Mouse (Mus musculus): ENCODE data around the gene Gm3424. TPM values are rescaled to one million over a fixed set of nuclear protein-coding genes. Genes with fewer than 3 reads are reported as not detected.

Gm3424 gene
- polyA plus RNA-seq (2015; fragmentation: Illumina TruSeq; extraction: RNeasy Lipid Tissue Mini Kit (QIAGEN cat#74804); ENCODE audit: insufficient read depth, low read depth, low replicate concordance): not detected

GRCm38 (mm10) chr14:5830229-5830628 lies at the start of gene Gm3424:
Gene Gm3424 (minus strand): TSS chr14:5830329.

GRCm38 (mm10) chr14:5807882-5808281 lies 22.2 kb downstream of the Gm3424 start, which contains the start of gene Gm3383:
Gene Gm3383 (minus strand): TSS chr14:5807982.

Other genes starting within 250 kb of the Gm3424 start
- gene Gm8265, start 197.3 kb downstream of the Gm3424 start, polyA plus RNA-seq (2015; fragmentation: Illumina TruSeq; extraction: RNeasy Lipid Tissue Mini Kit (QIAGEN cat#74804); ENCODE audit: insufficient read depth, low read depth, low replicate concordance): not detected
- not detected for gene Gm9603, start 142.9 kb downstream of the Gm3424 start, polyA plus RNA-seq (2015; fragmentation: Illumina TruSeq; extraction: RNeasy Lipid Tissue Mini Kit (QIAGEN cat#74804); ENCODE audit: insufficient read depth, low read depth, low replicate concordance)
- not detected for gene Gm3373, start 88.8 kb downstream of the Gm3424 start, polyA plus RNA-seq (2015; fragmentation: Illumina TruSeq; extraction: RNeasy Lipid Tissue Mini Kit (QIAGEN cat#74804); ENCODE audit: insufficient read depth, low read depth, low replicate concordance)
- not detected for gene Gm3383, start 22.3 kb downstream of the Gm3424 start, polyA plus RNA-seq (2015; fragmentation: Illumina TruSeq; extraction: RNeasy Lipid Tissue Mini Kit (QIAGEN cat#74804); ENCODE audit: insufficient read depth, low read depth, low replicate concordance)
- not detected for gene Gm8237, start 50.1 kb upstream of the Gm3424 start, polyA plus RNA-seq (2015; fragmentation: Illumina TruSeq; extraction: RNeasy Lipid Tissue Mini Kit (QIAGEN cat#74804); ENCODE audit: insufficient read depth, low read depth, low replicate concordance)
- not detected for gene Gm3248, start 131.4 kb upstream of the Gm3424 start, polyA plus RNA-seq (2015; fragmentation: Illumina TruSeq; extraction: RNeasy Lipid Tissue Mini Kit (QIAGEN cat#74804); ENCODE audit: insufficient read depth, low read depth, low replicate concordance)
- not detected for gene Gm3453, start 148.8 kb upstream of the Gm3424 start, polyA plus RNA-seq (2015; fragmentation: Illumina TruSeq; extraction: RNeasy Lipid Tissue Mini Kit (QIAGEN cat#74804); ENCODE audit: insufficient read depth, low read depth, low replicate concordance)
- not detected for gene Gm6337, start 227.9 kb upstream of the Gm3424 start, polyA plus RNA-seq (2015; fragmentation: Illumina TruSeq; extraction: RNeasy Lipid Tissue Mini Kit (QIAGEN cat#74804); ENCODE audit: insufficient read depth, low read depth, low replicate concordance)

Measured in pancreas, adult 10 weeks (tissue).